Mouse (Mus musculus) ES-Bruce4 (cell line): ENCODE data around the gene Gpx3.

ENCODE experiments used
- CTCF ChIP-seq: IDR thresholded peaks from one replicate; pipeline ENCODE4 v1.8.1; 2011; ENCODE audit warnings: low read depth, low read length
- EP300 ChIP-seq: IDR thresholded peaks from 2 replicates; pipeline ENCODE4 v1.6.1; 2011; ENCODE audit warnings: low read depth, low read length; ENCODE audit not compliant: insufficient read depth
- POLR2A ChIP-seq: IDR thresholded peaks from one replicate; pipeline ENCODE4 v1.8.1; 2011; ENCODE audit warnings: low read length; ENCODE audit not compliant: insufficient read depth

DNA sequence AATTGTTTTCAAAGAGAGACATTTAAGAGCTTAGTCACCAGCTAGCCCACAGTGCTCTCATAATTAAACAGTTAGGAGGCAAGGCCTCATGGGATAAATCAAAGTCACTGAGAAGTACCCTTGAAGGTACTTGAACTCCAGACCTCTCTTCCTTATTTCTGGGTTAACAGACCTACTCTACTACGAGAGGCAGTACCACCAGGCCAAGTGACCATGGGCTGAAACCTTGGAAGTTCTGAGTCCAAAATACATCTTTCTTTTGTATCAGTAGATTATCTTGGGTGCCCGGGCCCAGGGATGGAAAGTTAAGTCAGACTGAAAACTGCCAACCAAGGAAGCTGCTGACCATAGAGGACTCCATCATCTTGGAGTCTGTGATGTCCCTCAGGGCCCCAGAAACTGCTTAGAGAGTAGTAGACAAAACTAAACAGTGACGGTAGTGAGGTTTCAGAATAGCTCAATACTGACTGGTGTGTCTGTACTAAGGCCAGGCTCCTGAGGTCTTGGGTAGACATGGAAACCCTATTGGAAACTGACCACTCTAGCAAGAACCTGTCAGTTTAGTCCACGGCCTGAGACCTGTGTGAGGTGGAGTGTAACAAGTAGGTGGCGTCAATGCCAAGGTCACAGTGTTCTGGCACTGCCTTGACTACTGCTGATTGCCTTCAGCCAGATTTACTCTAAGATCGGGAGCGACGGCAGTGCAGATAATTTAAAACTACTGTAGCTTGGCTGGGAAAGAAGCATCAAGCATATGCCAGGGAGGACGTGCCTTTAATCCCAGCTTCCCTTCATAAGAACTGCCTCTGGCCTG, 10.5 kb downstream of the Gpx3 start:
- TF ChIP-seq CTCF (no peak), POLR2A (no peak), EP300 (no peak)
